Mouse (Mus musculus) macrophage (primary cell): ENCODE measurements around the gene Cygb. TPM values are rescaled to one million over a fixed set of nuclear protein-coding genes. Genes with fewer than 3 reads are reported as not detected.

Experiments used
- H3K27ac ChIP-seq: fragments of 350-480 bp; formaldehyde crosslinking; 2 replicates; pipeline ENCODE4 v1.9.0; 2021
- H3K36me3 ChIP-seq: fragments of 350-480 bp; formaldehyde crosslinking; 2 replicates; pipeline ENCODE4 v1.9.0; 2021; ENCODE audit errors: inconsistent target
- H3K4me3 ChIP-seq: fragments of 350-480 bp; formaldehyde crosslinking; 2 replicates; pipeline ENCODE4 v1.9.0; 2021; ENCODE audit errors: inconsistent target
- H3K79me2 ChIP-seq: fragments of 350-480 bp; formaldehyde crosslinking; 2 replicates; pipeline ENCODE4 v1.9.0; 2021; ENCODE audit errors: inconsistent target
- WGBS: methylation state at CpG from one replicate; pipeline ENCODE4 v1.1.7; 2026; ENCODE audit warnings: inconsistent platforms; ENCODE audit not compliant: missing documents; 5-methylcytosine and 5-hydroxymethylcytosine counted together
- polyA plus RNA-seq: library from polyadenylated mRNA; stranded (reverse); fragments of 250-400 nt; gene quantifications from 3 replicates; pipeline ENCODE4 v1.2.4, GENCODE M21; 2018; ENCODE audit warnings: inconsistent platforms
- total RNA-seq, 78 experiments: library from RNA; depleted of rRNA; stranded (reverse); fragments of 250-400 nt; gene quantifications; 1 replicate in 9 of 78; 2 replicates in 24 of 78; 3 replicates in 43 of 78; 4 replicates in 2 of 78; pipeline ENCODE4 v1.2.4; 2018; ENCODE audit warnings: inconsistent platforms in 56 of 78

Cygb gene
- under 1 TPM in 1 of 26 experiments, not detected in 25; 0.44 TPM for total RNA-seq (2018; cell fraction: chromatin; rRNA removed)
- not detected for total RNA-seq (2018; cell fraction: cytosol; rRNA removed)
- total RNA-seq (2018; cell fraction: nucleus; rRNA removed), result not detected
- not detected in 3 replicates for polyA plus RNA-seq

DNA sequence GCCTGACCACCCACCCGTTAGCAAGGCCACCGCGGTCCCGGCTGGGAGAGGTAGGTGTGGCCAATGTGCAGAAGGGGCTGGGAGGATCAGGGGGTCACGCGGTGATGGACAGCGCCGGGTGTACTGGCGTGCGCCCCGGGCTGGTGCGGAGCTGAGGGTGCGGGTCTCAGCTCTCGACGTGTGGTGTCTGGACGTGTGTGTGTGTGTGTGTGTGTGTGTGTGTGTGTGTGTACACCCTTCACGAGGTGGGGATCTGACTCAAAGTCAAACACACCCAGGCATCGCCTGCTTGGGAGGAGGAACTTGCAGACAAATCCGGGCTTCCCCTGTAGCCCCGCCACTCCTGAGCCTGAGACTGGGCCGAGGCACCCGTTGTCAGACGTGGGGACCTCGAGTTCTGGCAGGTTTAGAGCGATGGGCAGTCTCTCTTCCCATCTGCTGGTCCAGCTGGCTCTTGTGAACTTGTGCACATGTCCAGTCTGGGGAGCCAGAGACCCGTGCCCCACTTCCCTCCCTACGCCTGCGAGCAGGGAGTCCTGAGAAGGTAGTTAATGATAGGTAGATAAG, at the start of gene Cygb:
Gene Cygb (minus strand): TSS at position 59 of the 567 bp plus-strand sequence.
- Histone ChIP-seq H3K4me3 (no peak within 1 kb of the TSS), H3K36me3 (no peaks in the 10 kb centered on the region), H3K79me2 (no peaks in the 10 kb centered on the region), H3K27ac (no peak within 1 kb of the TSS)
- WGBS, result 11% methylated on average over 27 of the region's 28 CpGs

- WGBS, result 48% methylated on average over 5 of the region's 5 CpGs
- no peak overlapping the region for H3K4me3 ChIP-seq
- H3K79me2 ChIP-seq, result no peaks in the 10 kb centered on the region
- H3K27ac ChIP-seq, result no peak overlapping the region
- no peaks in the 10 kb centered on the region for H3K36me3 ChIP-seq
These were observed 47.3 kb upstream of the Cygb start for GRCm38 (mm10) chr11:116701377-116701841.

GRCm38 (mm10) chr11:116697521-116697920, 43.4 kb upstream of the Cygb start:
- WGBS, result 83% methylated on average over 8 of the region's 9 CpGs

DNA sequence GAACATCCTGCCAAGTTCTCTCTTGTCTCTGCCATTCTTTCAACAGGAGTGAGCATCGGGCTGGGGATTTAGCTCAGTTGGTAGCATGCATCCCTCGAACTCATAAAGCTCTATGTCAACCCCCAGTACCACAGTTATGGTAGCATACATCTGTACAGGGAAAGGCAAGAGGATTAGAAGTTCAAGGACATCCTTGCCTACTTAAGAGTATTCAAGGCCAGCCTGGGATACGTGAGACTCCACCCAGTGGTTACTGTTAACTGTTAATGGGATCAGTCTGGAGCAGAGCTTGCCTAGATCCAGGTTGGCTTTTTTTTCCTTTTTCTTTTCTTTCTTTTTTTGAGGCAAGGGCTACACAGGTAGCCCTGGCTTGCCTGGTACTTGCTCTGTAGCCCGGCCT, 42.3 kb upstream of the Cygb start:
- Histone ChIP-seq H3K27ac (no peak overlapping the region), H3K79me2 (no peaks in the 10 kb centered on the region), H3K4me3 (no peak overlapping the region), H3K36me3 (no peaks in the 10 kb centered on the region)
- 94% methylated on average over 4 of the region's 4 CpGs for WGBS

More at GRCm38 (mm10) chr11:116697521-116697920, 43.4 kb upstream of the Cygb start:
- H3K79me2 ChIP-seq, result no peaks in the 10 kb centered on the region
- no peaks in the 10 kb centered on the region for H3K36me3 ChIP-seq
- H3K27ac ChIP-seq, result no peak overlapping the region
- H3K4me3 ChIP-seq, result no peak overlapping the region

GRCm38 (mm10) chr11:116695194-116695880, 41.2 kb upstream of the Cygb start:
- no peak overlapping the region for H3K27ac ChIP-seq
- WGBS, result 59% methylated on average over 23 of the region's 23 CpGs
- no peak overlapping the region for H3K4me3 ChIP-seq
- no peaks in the 10 kb centered on the region for H3K79me2 ChIP-seq
- H3K36me3 ChIP-seq, result no peaks in the 10 kb centered on the region

DNA sequence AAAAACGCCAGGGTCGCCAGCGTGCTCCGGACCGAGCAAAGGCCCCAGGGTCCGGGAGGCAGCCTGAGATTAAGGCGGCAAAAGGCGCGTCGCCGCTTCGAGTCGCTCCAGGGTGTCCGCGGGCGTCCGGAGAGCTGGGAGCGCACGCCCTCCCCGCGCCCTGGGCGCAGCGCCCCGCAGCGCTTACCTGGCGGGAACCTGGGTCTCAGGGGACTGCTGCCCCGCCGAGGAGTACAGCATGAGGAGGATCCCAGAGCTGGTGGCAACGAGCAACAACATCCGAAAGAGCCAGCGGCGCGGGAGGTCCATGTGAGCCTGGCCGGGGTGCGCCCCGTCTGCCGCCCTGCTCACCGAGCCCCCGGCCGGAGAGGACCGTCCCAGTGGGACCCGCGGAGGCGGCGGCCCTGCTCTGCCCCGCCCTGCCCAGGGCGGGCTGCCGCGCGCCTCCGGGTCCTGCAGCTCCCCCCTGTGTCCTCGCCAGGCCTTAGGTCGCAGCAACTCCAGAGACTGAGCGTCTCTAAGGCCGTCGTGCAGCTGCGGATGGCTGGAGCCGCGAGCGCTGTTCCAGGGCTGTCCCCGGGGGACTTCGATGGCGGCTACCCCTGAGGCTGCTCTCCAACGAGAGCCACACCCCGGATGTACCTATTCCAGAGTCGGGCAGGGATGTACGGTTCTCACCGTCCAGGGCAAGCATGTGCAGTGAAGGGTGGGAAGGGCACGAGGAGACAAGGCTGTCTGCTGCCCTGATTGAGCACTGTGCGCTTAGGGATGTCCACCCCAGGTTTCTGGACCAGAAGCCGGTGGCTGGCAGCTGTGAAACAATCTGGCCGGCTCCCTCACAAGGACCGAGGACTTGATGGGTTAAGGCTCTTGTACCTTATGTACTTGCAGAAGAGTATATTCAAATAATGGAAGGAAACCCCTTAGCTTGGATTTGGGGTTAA, 40.4 kb upstream of the Cygb start:
- WGBS, result 9% methylated on average over 63 of the region's 73 CpGs
- no peaks in the 10 kb centered on the region for H3K79me2 ChIP-seq
- no peaks in the 10 kb centered on the region for H3K36me3 ChIP-seq
- no peak overlapping the region for H3K27ac ChIP-seq
- no peak overlapping the region for H3K4me3 ChIP-seq

- no peak overlapping the region for H3K4me3 ChIP-seq
- WGBS, result 80% methylated on average over 4 of the region's 4 CpGs
These were observed 39.8 kb upstream of the Cygb start for GRCm38 (mm10) chr11:116693899-116694249.

GRCm38 (mm10) chr11:116690701-116691575, 36.8 kb upstream of the Cygb start:
- Histone ChIP-seq H3K27ac (no peak overlapping the region), H3K4me3 (no peak overlapping the region), H3K36me3 (no peaks in the 10 kb centered on the region), H3K79me2 (no peaks in the 10 kb centered on the region)
- WGBS, result 81% methylated on average over 18 of the region's 18 CpGs

More at GRCm38 (mm10) chr11:116693899-116694249, 39.8 kb upstream of the Cygb start:
- Histone ChIP-seq H3K36me3 (no peaks in the 10 kb centered on the region), H3K79me2 (no peaks in the 10 kb centered on the region), H3K27ac (no peak overlapping the region)

- H3K4me3 ChIP-seq, result no peak overlapping the region
- H3K79me2 ChIP-seq, result no peaks in the 10 kb centered on the region
- H3K27ac ChIP-seq, result no peak overlapping the region
- WGBS, result 98% methylated on average over 9 of the region's 10 CpGs
- no peaks in the 10 kb centered on the region for H3K36me3 ChIP-seq
These were observed 35.5 kb upstream of the Cygb start for GRCm38 (mm10) chr11:116689622-116690021.

DNA sequence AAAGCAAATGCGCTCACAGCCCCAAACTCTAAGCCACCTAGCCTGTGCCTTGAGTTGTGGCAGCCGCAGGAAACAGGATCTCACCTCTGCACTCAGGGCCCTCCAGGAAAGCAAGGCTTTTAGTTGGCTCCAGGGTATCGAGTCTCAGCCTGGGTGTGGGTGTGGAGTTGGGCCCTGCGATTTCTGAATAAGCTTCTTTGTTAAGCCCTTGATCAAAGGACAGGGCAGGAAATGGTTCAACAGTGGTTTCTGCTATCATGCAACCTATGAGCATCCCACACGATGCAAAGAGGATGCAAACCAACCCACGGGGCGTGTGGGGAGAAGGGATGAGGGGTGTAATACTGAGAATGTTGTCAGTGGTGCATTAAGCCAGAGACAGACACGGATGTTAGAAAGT, 33.8 kb upstream of the Cygb start:
- Histone ChIP-seq H3K79me2 (no peaks in the 10 kb centered on the region), H3K27ac (no peak overlapping the region), H3K36me3 (no peaks in the 10 kb centered on the region), H3K4me3 (no peak overlapping the region)
- WGBS, result 85% methylated on average over 8 of the region's 8 CpGs

DNA sequence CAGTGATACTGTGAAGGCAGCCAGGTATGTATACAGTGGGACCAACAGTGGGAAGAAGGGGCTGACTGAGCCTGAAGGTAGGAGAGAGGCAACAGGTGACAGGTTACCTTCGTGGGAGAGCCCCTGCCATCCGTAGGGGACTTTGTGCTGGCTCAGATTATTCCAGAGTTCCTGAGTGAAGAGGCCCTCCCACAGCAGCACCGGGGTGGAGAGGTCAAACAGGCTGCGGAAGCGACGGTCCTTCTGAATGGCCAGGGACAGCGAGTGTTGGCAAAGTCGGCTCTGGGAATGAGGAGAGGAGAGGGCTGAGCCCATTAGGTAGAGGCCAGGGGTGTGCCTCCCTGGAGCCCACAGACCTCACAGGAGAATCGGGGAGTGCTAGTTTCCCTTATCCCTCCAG, 31.6 kb upstream of the Cygb start:
- Histone ChIP-seq H3K27ac (no peak overlapping the region), H3K79me2 (no peaks in the 10 kb centered on the region), H3K4me3 (no peak overlapping the region), H3K36me3 (no peaks in the 10 kb centered on the region)
- 98% methylated on average over 9 of the region's 9 CpGs for WGBS

- Histone ChIP-seq H3K79me2 (no peaks in the 10 kb centered on the region), H3K36me3 (no peaks in the 10 kb centered on the region), H3K27ac (no peak overlapping the region), H3K4me3 (no peak overlapping the region)
- 91% methylated on average over 4 of the region's 4 CpGs for WGBS
These were observed 29.7 kb upstream of the Cygb start for GRCm38 (mm10) chr11:116683777-116684176.

DNA sequence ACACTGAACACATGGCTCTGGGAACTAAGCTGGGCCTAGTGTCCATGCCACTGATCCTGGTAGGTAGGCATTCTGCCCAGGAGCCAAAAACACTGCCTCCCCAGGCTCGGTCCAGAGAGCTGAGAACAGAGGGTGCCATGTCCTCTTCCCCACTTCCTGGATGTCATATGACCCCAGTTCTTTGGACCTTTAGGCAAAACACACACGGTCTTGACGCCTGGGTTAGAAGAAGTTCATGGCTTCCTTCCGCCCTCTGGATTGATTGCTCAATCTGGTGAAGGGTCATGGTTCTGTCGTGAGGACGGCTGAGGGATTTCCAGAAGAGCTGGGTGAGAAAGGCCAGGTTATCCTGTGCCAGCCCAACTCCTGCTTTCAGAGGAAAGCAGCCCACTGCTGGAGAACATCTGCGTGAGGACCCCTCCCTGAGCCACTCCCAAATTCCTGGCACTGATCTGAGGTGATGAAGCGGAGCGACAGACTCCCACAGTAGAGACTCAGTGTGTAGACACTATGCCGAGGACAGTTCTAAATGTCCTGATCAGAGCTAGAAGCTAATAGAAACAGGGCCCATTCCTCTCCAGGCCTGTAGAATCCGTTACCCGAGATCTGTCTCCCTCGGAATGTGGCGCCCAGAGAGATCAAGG, 28.5 kb upstream of the Cygb start:
- H3K27ac ChIP-seq, result peak overlapping the region; percentile 40
- peaks cover under 1% of the 10 kb centered on the region; the same call in 1 of the 2 replicates for H3K36me3 ChIP-seq
- no peaks in the 10 kb centered on the region for H3K79me2 ChIP-seq
- 63% methylated on average over 14 of the region's 14 CpGs for WGBS
- H3K4me3 ChIP-seq, result no peak overlapping the region
